Mouse (Mus musculus): ENCODE results near the gene Kctd15. TPM values are rescaled to one million over a fixed set of nuclear protein-coding genes. Genes with fewer than 3 reads are reported as not detected.

Kctd15 gene
- polyA plus RNA-seq, 1 experiment from 2014 or later, result 66.6 TPM

- no peak overlapping the region for H3K4me2 ChIP-seq
- no peak overlapping the region for H3K4me3 ChIP-seq (replicated peaks)
- H3K36me3 ChIP-seq, result no peaks in the 10 kb centered on the region
- WGBS, result 32% methylated on average over 2 of the region's 2 CpGs
- H3K27me3 ChIP-seq, result no peaks in the 10 kb centered on the region
- H3K27ac ChIP-seq, result no peak overlapping the region; the same call in 1 of the 2 replicates
- no peak for ATAC-seq (ENCODE audit: insufficient number of reproducible peaks, insufficient read depth, low FRiP score, low TSS enrichment, low read depth)
- 0 out of 2 replicates have a peak, but pooled peaks cover 10% of the 10 kb centered on the region for H3K9me3 ChIP-seq
- no peak overlapping the region for H3K9ac ChIP-seq (replicated peaks)
- H3K4me1 ChIP-seq (replicated peaks), result peaks cover 3% of the 10 kb centered on the region; the same call in 1 of the 2 replicates
These were observed 36.1 kb downstream of the Kctd15 start for GRCm38 (mm10) chr7:34620411-34620810.

DNA sequence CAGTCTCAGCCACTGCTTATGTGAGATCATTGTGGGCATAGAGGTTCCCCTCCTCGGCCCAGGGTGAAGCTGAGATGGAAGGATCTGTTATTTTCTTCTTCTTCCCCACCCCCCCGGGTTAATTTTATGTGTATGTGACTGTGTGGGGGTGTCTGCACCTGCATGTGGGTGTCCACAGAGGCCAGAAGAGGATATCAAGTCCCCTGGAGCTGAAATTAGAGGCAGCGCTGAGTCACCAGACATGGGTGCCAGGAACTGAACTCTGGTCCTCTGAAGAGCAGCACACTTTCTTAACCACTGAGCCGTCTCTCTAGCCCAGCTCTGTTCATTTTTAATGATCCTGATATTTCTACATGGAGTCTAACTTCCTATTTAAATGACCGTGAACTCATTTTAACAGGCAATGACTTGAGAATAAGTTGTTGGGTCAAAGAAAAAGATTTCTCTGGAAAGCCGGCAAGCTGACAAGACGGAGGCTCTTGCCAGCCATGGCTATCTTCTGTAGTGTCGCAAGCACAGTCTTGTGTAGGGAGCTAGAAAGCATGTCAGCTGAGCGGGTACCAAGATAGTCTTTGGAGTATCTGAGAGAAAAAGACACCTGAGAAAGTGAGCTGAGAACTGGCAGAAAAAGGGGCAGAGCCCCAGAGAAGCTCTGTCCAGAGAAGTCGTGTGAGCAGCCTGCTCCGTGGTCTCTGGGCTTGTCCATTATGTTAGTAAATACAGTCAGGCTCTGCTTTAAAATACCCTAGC, 38.2 kb downstream of the Kctd15 start:
- no peak overlapping the region for H3K4me3 ChIP-seq (replicated peaks)
- 81% methylated on average over 11 of the region's 11 CpGs for WGBS
- no peak overlapping the region for H3K9ac ChIP-seq (replicated peaks)
- H3K4me1 ChIP-seq (replicated peaks), result peaks cover 3% of the 10 kb centered on the region
- H3K9me3 ChIP-seq, result 0 out of 2 replicates have a peak, but pooled peaks cover 10% of the 10 kb centered on the region
- no peak overlapping the region for H3K27ac ChIP-seq
- no peak for ATAC-seq (ENCODE audit: insufficient number of reproducible peaks, insufficient read depth, low FRiP score, low TSS enrichment, low read depth)
- H3K36me3 ChIP-seq, result no peaks in the 10 kb centered on the region
- no peaks in the 10 kb centered on the region for H3K27me3 ChIP-seq
- H3K4me2 ChIP-seq, result no peak overlapping the region

DNA sequence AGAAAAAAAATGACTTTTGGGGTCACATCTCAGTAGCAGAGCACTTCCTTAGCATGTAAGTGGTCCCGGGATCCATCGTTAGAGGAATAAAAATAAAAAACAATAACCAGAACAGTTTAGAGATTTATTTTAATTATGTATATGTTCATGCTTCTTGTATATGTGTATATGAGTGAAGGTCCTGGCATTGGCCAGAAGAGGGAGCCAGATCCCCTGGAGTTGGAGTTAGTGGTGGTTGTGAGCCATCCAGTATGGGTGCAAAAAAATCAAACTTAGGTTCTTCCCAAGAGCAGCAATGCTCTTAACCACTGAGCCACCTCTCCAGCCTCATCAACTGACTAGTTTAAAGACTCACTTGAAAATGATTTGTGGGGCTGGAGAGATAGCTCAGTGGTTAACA, 40.3 kb downstream of the Kctd15 start:
- no peaks in the 10 kb centered on the region for H3K36me3 ChIP-seq
- WGBS, result 86% methylated on average over 2 of the region's 2 CpGs
- ATAC-seq (ENCODE audit: insufficient number of reproducible peaks, insufficient read depth, low FRiP score, low TSS enrichment, low read depth), result no peak
- no peak overlapping the region for H3K9ac ChIP-seq (replicated peaks)
- no peak overlapping the region for H3K4me3 ChIP-seq (replicated peaks)
- no peak overlapping the region for H3K4me2 ChIP-seq
- no peaks in the 10 kb centered on the region for H3K27me3 ChIP-seq
- H3K27ac ChIP-seq, result no peak overlapping the region
- H3K4me1 ChIP-seq (replicated peaks), result peaks cover 3% of the 10 kb centered on the region
- 0 out of 2 replicates have a peak, but pooled peaks cover 10% of the 10 kb centered on the region for H3K9me3 ChIP-seq

GRCm38 (mm10) chr7:34610445-34610844, 46.1 kb downstream of the Kctd15 start:
- no peaks in the 10 kb centered on the region for H3K36me3 ChIP-seq
- peaks cover 44% of the 10 kb centered on the region for H3K4me1 ChIP-seq (replicated peaks)
- peak overlapping the region; percentile 94 for H3K27ac ChIP-seq
- H3K4me3 ChIP-seq (replicated peaks), result no peak overlapping the region
- no peaks in the 10 kb centered on the region for H3K9me3 ChIP-seq
- WGBS, result 20% methylated on average over 6 of the region's 6 CpGs
- peak; percentile 77 for ATAC-seq (ENCODE audit: insufficient number of reproducible peaks, insufficient read depth, low FRiP score, low TSS enrichment, low read depth)
- no peak overlapping the region for H3K9ac ChIP-seq (replicated peaks)
- peak overlapping the region; percentile 13; the same call in 1 of the 2 replicates for H3K4me2 ChIP-seq
- H3K27me3 ChIP-seq, result no peaks in the 10 kb centered on the region

DNA sequence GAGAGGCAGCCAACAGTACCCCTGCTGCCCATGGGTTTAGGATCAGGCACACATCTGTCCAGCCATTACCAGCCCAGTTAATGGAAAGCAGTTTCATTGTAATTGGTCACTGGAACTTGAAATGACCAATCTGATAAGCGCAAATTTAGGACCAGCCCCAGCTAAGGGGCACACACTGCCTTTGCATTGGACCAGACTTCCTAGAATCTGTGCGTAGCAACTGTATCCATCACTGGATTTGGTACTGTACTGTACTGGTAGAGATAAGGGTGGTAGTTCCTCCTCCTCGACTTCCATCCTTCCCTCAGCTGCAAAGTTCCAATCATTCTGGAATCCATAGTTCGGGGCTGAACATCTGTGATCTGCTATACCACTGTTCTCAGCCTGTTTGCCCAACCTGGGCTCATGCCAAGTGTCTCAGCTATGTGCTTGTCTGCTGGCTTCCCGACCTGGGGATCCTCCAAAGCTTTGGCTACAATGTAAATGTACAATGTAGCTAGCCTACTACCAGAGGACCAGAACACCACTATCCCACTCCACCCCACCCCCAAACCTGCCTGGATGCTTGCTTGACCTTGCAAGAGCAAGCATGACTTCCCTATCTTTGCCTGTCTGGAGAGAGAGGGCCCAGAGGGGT, 49.1 kb downstream of the Kctd15 start:
- no peak; the same call in 1 of the 2 replicates for ATAC-seq (ENCODE audit: insufficient number of reproducible peaks, insufficient read depth, low FRiP score, low TSS enrichment, low read depth)
- no peak overlapping the region for H3K4me2 ChIP-seq
- no peaks in the 10 kb centered on the region for H3K36me3 ChIP-seq
- H3K9me3 ChIP-seq, result no peaks in the 10 kb centered on the region
- peak overlapping the region; percentile 95 for H3K27ac ChIP-seq
- WGBS, result 70% methylated on average over 5 of the region's 5 CpGs
- no peak overlapping the region for H3K9ac ChIP-seq (replicated peaks)
- no peak overlapping the region for H3K4me3 ChIP-seq (replicated peaks)
- peaks cover 58% of the 10 kb centered on the region for H3K4me1 ChIP-seq (replicated peaks)
- no peaks in the 10 kb centered on the region for H3K27me3 ChIP-seq

DNA sequence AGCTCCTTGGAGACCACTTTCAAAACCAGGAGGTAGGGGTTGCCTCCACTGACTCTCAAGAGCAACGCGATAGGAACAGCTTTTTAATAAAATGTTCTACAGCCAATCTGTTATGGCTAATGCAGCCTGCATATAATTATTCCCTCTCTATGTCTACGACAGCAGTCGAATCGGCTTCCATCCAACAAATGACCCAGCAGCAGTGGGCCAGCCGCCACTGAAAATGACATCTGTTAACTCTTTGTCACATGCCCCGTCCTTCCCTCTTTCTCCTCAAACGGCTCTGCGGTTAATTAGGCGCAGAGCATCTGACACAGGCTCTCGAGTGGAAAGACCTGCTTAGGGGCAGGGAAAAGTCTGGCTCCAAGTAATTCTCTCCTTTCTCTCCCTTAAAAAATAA, 49.8 kb downstream of the Kctd15 start:
- H3K4me2 ChIP-seq, result peak overlapping the region; percentile 42
- 7% methylated on average over 11 of the region's 11 CpGs for WGBS
- peaks cover 58% of the 10 kb centered on the region for H3K4me1 ChIP-seq (replicated peaks)
- no peaks in the 10 kb centered on the region for H3K9me3 ChIP-seq
- no peaks in the 10 kb centered on the region for H3K36me3 ChIP-seq
- no peaks in the 10 kb centered on the region for H3K27me3 ChIP-seq
- H3K9ac ChIP-seq (replicated peaks), result no peak overlapping the region
- H3K4me3 ChIP-seq (replicated peaks), result no peak overlapping the region
- ATAC-seq (ENCODE audit: insufficient number of reproducible peaks, insufficient read depth, low FRiP score, low TSS enrichment, low read depth), result no peak
- peak overlapping the region; percentile 95 for H3K27ac ChIP-seq

- ATAC-seq (ENCODE audit: insufficient number of reproducible peaks, insufficient read depth, low FRiP score, low TSS enrichment, low read depth), result no peak
- peak overlapping the region; percentile 42 for H3K4me2 ChIP-seq
- H3K27me3 ChIP-seq, result no peaks in the 10 kb centered on the region
- 17% methylated on average over 15 of the region's 15 CpGs for WGBS
- H3K9ac ChIP-seq (replicated peaks), result no peak overlapping the region; the same call in 1 of the 2 replicates
- H3K36me3 ChIP-seq, result no peaks in the 10 kb centered on the region
- no peaks in the 10 kb centered on the region for H3K9me3 ChIP-seq
- peaks cover 57% of the 10 kb centered on the region for H3K4me1 ChIP-seq (replicated peaks)
- peak overlapping the region; percentile 95 for H3K27ac ChIP-seq
- 0 out of 2 replicates have a peak overlapping the region, but pooled peaks have one; percentile 11 for H3K4me3 ChIP-seq (replicated peaks)
These were observed 50.5 kb downstream of the Kctd15 start for GRCm38 (mm10) chr7:34606051-34606450.

DNA sequence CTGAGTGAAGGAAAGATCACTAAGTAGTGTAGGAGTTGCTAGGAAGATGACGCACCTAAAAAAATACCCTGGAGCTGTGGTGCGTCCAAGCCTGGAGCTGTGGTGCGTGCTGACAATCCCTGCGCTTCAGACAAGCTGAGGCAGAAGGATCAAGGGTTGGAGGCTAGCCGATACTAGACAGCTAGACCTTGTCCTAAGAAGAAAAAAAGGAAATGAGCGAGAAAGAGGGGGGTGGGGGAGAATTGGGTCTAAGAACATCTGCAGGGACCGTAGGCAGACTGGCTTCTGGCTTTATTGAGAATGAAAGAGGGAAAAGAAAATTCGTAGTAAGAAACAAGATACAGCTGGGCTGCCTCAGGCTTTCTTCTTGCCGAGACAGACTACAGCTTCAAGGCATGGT, 58.0 kb downstream of the Kctd15 start:
- 36% methylated on average over 9 of the region's 9 CpGs for WGBS
- H3K27ac ChIP-seq, result peak overlapping the region; percentile 92
- peaks cover 44% of the 10 kb centered on the region for H3K4me1 ChIP-seq (replicated peaks)
- no peaks in the 10 kb centered on the region for H3K9me3 ChIP-seq
- ATAC-seq (ENCODE audit: insufficient number of reproducible peaks, insufficient read depth, low FRiP score, low TSS enrichment, low read depth), result no peak
- H3K4me3 ChIP-seq (replicated peaks), result no peak overlapping the region
- no peak overlapping the region for H3K9ac ChIP-seq (replicated peaks)
- no peaks in the 10 kb centered on the region for H3K36me3 ChIP-seq
- no peaks in the 10 kb centered on the region for H3K27me3 ChIP-seq
- H3K4me2 ChIP-seq, result no peak overlapping the region

GRCm38 (mm10) chr7:34597986-34598385, 58.5 kb downstream of the Kctd15 start:
- Histone ChIP-seq H3K4me2 (no peak overlapping the region), H3K4me1 (replicated peaks) (peaks cover 44% of the 10 kb centered on the region), H3K9ac (replicated peaks) (no peak overlapping the region), H3K27me3 (no peaks in the 10 kb centered on the region), H3K9me3 (no peaks in the 10 kb centered on the region), H3K27ac (peak overlapping the region; percentile 92), H3K4me3 (replicated peaks) (no peak overlapping the region), H3K36me3 (no peaks in the 10 kb centered on the region)
- ATAC-seq (ENCODE audit: insufficient number of reproducible peaks, insufficient read depth, low FRiP score, low TSS enrichment, low read depth), result no peak
- 88% methylated on average over 9 of the region's 9 CpGs for WGBS

- Histone ChIP-seq H3K27me3 (no peaks in the 10 kb centered on the region), H3K4me3 (replicated peaks) (no peak overlapping the region), H3K4me1 (replicated peaks) (peaks cover 44% of the 10 kb centered on the region), H3K36me3 (no peaks in the 10 kb centered on the region), H3K4me2 (peak overlapping the region; percentile 16), H3K9me3 (no peaks in the 10 kb centered on the region), H3K27ac (peak overlapping the region; percentile 92), H3K9ac (replicated peaks) (no peak overlapping the region)
- ATAC-seq (ENCODE audit: insufficient number of reproducible peaks, insufficient read depth, low FRiP score, low TSS enrichment, low read depth), result peak; percentile 69; the same call in 1 of the 2 replicates
- 11% methylated on average over 14 of the region's 14 CpGs for WGBS
These were observed 59.8 kb downstream of the Kctd15 start for GRCm38 (mm10) chr7:34596531-34597235.

GRCm38 (mm10) chr7:34595307-34595565, 61.3 kb downstream of the Kctd15 start:
- Histone ChIP-seq H3K9ac (replicated peaks) (no peak overlapping the region), H3K4me3 (replicated peaks) (no peak overlapping the region), H3K27me3 (no peaks in the 10 kb centered on the region), H3K4me1 (replicated peaks) (peaks cover 44% of the 10 kb centered on the region), H3K27ac (peak overlapping the region; percentile 76), H3K4me2 (no peak overlapping the region), H3K9me3 (no peaks in the 10 kb centered on the region), H3K36me3 (no peaks in the 10 kb centered on the region)
- ATAC-seq (ENCODE audit: insufficient number of reproducible peaks, insufficient read depth, low FRiP score, low TSS enrichment, low read depth), result no peak
- 43% methylated on average over 4 of the region's 4 CpGs for WGBS

Data from limb, embryonic 12.5 days (tissue).